Mouse (Mus musculus) lung, embryonic 15.5 days (tissue): ENCODE data around the gene Slc10a1. TPM values are rescaled to one million over a fixed set of nuclear protein-coding genes. Genes with fewer than 3 reads are reported as not detected.

ENCODE experiments used
- ATAC-seq: fragments of 200-750 bp; cut with Nextera tagmentation; 2 replicates; pipeline ENCODE4 v1.8.0; 2017; ENCODE audit warnings: moderate number of reproducible peaks, borderline replicate concordance; ENCODE audit not compliant: low FRiP score, low TSS enrichment; ENCODE audit errors: extremely low read depth
- H3K27ac ChIP-seq: fragments of 300-500 bp; sonication (generic); 2 replicates; pipeline ENCODE4 v1.5.1; 2015; ENCODE audit warnings: moderate library complexity, mild to moderate bottlenecking, inconsistent platforms
- H3K27me3 ChIP-seq: fragments of 300-500 bp; sonication (generic); 2 replicates; pipeline ENCODE4 v1.6.1; 2015; ENCODE audit warnings: inconsistent platforms
- H3K36me3 ChIP-seq: fragments of 300-500 bp; sonication (generic); 2 replicates; pipeline ENCODE4 v1.6.1; 2015; ENCODE audit warnings: inconsistent platforms
- H3K4me1 ChIP-seq: fragments of 300-500 bp; sonication (generic); 2 replicates; pipeline ENCODE4 v1.6.1; 2015; ENCODE audit warnings: inconsistent platforms
- H3K4me2 ChIP-seq: fragments of 300-500 bp; sonication (generic); 2 replicates; pipeline ENCODE4 v1.6.1; 2015; ENCODE audit warnings: inconsistent platforms, mild to moderate bottlenecking, moderate library complexity
- H3K4me3 ChIP-seq: fragments of 300-500 bp; sonication (generic); 2 replicates; pipeline ENCODE4 v1.5.1; 2015; ENCODE audit warnings: mild to moderate bottlenecking, inconsistent platforms
- H3K9ac ChIP-seq: fragments of 300-500 bp; sonication (generic); 2 replicates; pipeline ENCODE4 v1.6.1; 2015; ENCODE audit warnings: inconsistent platforms
- H3K9me3 ChIP-seq: fragments of 300-500 bp; sonication (generic); 2 replicates; pipeline ENCODE4 v1.6.1; 2016; ENCODE audit warnings: inconsistent platforms
- WGBS: fragments of 180-500 bp; shearing (Covaris S2); methylation state at CpG from one replicate; pipeline ENCODE4 v1.1.7; 2015; 5-methylcytosine and 5-hydroxymethylcytosine counted together
- polyA plus RNA-seq: library from polyadenylated mRNA; unstranded; fragments of >200 nt; fragmentation: Nextera tagmentation; extraction: Ambion mirVana; gene quantifications from 2 replicates; pipeline ENCODE4 v1.2.1, GENCODE M21; 2015

The Slc10a1 gene
- polyA plus RNA-seq, 1 experiment from 2014 or later, result 1.1 TPM

GRCm38 (mm10) chr12:80941886-80942285 lies 26.6 kb downstream of the Slc10a1 start:
- 88% methylated on average over 3 of the region's 3 CpGs for WGBS
- H3K4me3 ChIP-seq, result no peak overlapping the region
- no peak for ATAC-seq
- H3K9ac ChIP-seq, result no peak overlapping the region
- H3K9me3 ChIP-seq, result no peaks in the 10 kb centered on the region
- no peak overlapping the region for H3K27ac ChIP-seq
- peaks cover 16% of the 10 kb centered on the region for H3K4me1 ChIP-seq
- peaks cover 6% of the 10 kb centered on the region for H3K36me3 ChIP-seq
- no peak overlapping the region for H3K4me2 ChIP-seq
- H3K27me3 ChIP-seq, result no peaks in the 10 kb centered on the region

GRCm38 (mm10) chr12:80939165-80939564 lies 29.3 kb downstream of the Slc10a1 start:
- no peak overlapping the region for H3K9ac ChIP-seq
- peak overlapping the region; percentile 39 for H3K27ac ChIP-seq
- no peak overlapping the region for H3K4me2 ChIP-seq
- no peaks in the 10 kb centered on the region for H3K36me3 ChIP-seq
- ATAC-seq, result no peak
- H3K4me1 ChIP-seq, result peaks cover 11% of the 10 kb centered on the region
- no peak overlapping the region for H3K4me3 ChIP-seq
- no peaks in the 10 kb centered on the region for H3K9me3 ChIP-seq
- H3K27me3 ChIP-seq, result no peaks in the 10 kb centered on the region
- 76% methylated on average over 4 of the region's 4 CpGs for WGBS

GRCm38 (mm10) chr12:80938642-80939041 lies 29.9 kb downstream of the Slc10a1 start:
- Histone ChIP-seq H3K4me1 (peaks cover 11% of the 10 kb centered on the region), H3K27ac (peak overlapping the region; percentile 39), H3K4me2 (no peak overlapping the region), H3K9me3 (no peaks in the 10 kb centered on the region), H3K4me3 (no peak overlapping the region), H3K36me3 (no peaks in the 10 kb centered on the region), H3K9ac (no peak overlapping the region), H3K27me3 (no peaks in the 10 kb centered on the region)
- WGBS, result 24% methylated on average over 5 of the region's 5 CpGs
- no peak for ATAC-seq

DNA sequence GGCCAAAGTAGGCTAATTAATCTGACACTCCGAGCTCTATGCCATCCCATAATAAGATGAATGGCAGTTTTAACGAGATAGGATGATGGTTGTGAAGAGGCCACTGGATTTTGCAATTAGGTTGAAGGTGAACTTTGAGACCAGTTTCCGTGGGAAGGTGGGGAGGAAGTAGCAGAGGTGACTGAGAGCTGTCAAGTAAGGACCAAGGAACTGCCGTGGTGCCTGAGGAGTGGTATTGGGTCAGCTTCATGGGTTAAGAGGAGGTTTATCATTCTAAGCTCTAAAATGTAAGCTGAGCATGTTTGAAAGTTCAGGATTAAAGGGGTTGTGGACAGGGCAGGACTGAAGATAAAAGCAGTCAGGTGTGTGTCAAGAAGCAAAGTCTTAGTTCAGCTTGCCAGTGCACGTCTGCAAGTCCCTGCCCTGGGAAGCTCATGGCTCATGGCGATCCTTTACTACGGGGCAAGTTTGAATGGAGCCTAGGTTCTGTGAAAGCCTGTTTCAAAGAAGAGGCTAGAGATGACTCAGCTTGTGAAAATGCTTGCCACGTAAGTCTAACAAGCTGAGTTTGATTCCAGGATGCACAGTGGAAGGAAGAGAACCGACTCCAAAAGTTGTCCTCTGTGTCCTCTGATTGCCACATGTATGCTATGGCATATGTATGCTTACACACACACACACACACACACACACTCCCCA lies 31.0 kb downstream of the Slc10a1 start:
- no peak overlapping the region for H3K9ac ChIP-seq
- peaks cover 11% of the 10 kb centered on the region for H3K4me1 ChIP-seq
- H3K27ac ChIP-seq, result no peak overlapping the region
- H3K27me3 ChIP-seq, result no peaks in the 10 kb centered on the region
- no peak overlapping the region for H3K4me2 ChIP-seq
- H3K4me3 ChIP-seq, result no peak overlapping the region
- H3K9me3 ChIP-seq, result no peaks in the 10 kb centered on the region
- H3K36me3 ChIP-seq, result no peaks in the 10 kb centered on the region
- no peak for ATAC-seq
- WGBS, result 69% methylated on average over 9 of the region's 9 CpGs

DNA sequence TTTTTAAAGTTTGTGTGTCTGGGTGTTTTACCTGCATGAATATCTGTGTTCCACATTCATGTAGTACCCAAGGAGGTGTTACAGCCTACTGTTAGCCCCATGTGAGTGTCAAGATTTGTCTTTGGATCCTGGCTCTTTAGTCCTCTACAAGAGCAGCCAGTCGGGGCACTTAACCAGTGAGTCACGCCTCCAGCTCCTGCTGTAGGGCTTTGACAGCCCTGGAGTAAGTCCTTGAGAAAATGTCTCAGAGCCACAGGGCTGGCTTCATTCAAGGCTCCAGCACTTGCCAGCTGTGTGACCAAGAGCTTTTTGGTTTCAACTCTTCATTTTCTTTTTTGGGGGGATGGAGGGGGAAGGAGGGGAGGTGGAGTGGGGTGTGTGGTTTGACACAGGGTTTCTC lies 31.8 kb downstream of the Slc10a1 start:
- Histone ChIP-seq H3K9ac (no peak overlapping the region), H3K4me3 (no peak overlapping the region), H3K27ac (no peak overlapping the region), H3K4me2 (no peak overlapping the region), H3K4me1 (peaks cover 11% of the 10 kb centered on the region), H3K27me3 (no peaks in the 10 kb centered on the region), H3K9me3 (no peaks in the 10 kb centered on the region), H3K36me3 (no peaks in the 10 kb centered on the region)
- 42% methylated on average over 2 of the region's 2 CpGs for WGBS
- ATAC-seq, result peak; percentile 31

DNA sequence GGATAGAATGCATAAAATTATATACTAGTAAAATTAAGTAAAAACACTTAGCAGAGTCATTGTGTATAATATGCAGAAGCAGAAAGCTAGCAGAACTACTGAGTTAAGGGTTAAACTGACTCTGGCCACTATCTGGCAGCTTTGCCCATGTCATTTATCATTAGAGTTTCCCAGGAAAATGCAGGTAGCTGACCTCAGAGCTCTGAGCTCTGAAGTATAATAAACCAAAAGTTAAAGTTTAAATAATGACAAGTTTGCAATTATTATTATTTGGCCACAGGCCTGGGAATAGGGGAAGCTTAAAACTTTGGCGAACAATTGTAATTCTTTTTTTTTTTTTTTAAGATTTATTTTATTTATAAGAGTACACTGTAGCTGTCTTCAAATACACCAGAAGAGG lies 35.6 kb downstream of the Slc10a1 start:
- no peaks in the 10 kb centered on the region for H3K27me3 ChIP-seq
- H3K9me3 ChIP-seq, result no peaks in the 10 kb centered on the region
- H3K4me3 ChIP-seq, result no peak overlapping the region
- no peak overlapping the region for H3K9ac ChIP-seq
- no peak overlapping the region for H3K27ac ChIP-seq
- no peaks in the 10 kb centered on the region for H3K36me3 ChIP-seq
- WGBS, result 81% methylated on average over 1 of the region's 1 CpGs
- H3K4me1 ChIP-seq, result peaks cover 5% of the 10 kb centered on the region; the same call in 1 of the 2 replicates
- H3K4me2 ChIP-seq, result no peak overlapping the region
- ATAC-seq, result no peak

- no peak overlapping the region for H3K9ac ChIP-seq
- H3K4me3 ChIP-seq, result no peak overlapping the region
- H3K4me2 ChIP-seq, result no peak overlapping the region
- no peaks in the 10 kb centered on the region for H3K4me1 ChIP-seq
- no peak for ATAC-seq
- 78% methylated on average over 3 of the region's 3 CpGs for WGBS
- no peak overlapping the region for H3K27ac ChIP-seq
- no peaks in the 10 kb centered on the region for H3K27me3 ChIP-seq
- H3K9me3 ChIP-seq, result no peaks in the 10 kb centered on the region
- H3K36me3 ChIP-seq, result no peaks in the 10 kb centered on the region
These were observed 36.9 kb downstream of the Slc10a1 start for GRCm38 (mm10) chr12:80931402-80932140.

DNA sequence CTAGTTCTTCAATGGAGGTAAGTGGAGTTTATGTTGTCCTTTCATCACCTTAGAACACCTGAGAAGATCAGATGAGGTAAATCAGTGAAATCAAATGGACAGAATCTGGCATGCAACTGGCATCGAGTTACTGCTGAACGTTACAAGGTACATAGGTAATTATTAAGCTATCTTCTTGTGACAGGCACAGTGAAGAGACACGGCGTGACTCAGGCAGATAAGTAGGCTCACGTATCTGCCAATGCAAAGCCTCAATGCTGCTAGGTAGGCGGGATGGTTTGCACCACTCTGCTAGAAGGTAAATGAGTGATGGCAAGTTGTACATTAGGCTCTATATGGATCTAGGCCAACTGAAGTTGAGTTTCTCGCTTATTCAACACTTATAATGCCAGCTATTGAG lies 38.4 kb downstream of the Slc10a1 start:
- Histone ChIP-seq H3K27me3 (no peaks in the 10 kb centered on the region), H3K4me3 (no peak overlapping the region), H3K36me3 (no peaks in the 10 kb centered on the region), H3K27ac (no peak overlapping the region), H3K4me1 (no peaks in the 10 kb centered on the region), H3K9ac (no peak overlapping the region), H3K9me3 (no peaks in the 10 kb centered on the region), H3K4me2 (no peak overlapping the region)
- 68% methylated on average over 7 of the region's 7 CpGs for WGBS
- ATAC-seq, result no peak

DNA sequence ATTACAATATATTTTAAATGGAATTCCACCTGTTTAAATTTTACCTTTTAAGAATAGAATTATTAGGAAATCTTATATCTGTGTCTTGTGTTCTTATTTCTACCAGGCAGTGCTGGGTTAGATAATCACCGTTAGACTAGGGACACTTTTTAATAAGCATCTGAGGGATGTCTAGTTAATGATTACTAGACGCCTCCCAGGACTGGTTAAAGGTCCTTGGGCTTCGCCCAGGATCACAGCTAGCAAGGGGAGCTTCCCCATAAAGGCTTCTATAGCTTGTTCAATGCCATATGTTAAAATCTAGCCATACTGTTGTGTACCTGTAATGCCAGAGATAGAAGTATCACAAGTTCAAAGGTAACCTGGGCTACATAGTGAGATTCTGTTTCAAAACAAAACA lies 39.6 kb downstream of the Slc10a1 start:
- no peaks in the 10 kb centered on the region for H3K9me3 ChIP-seq
- no peak overlapping the region for H3K4me2 ChIP-seq
- no peak overlapping the region for H3K4me3 ChIP-seq
- peaks cover 5% of the 10 kb centered on the region for H3K4me1 ChIP-seq
- H3K9ac ChIP-seq, result no peak overlapping the region
- WGBS, result 58% methylated on average over 3 of the region's 3 CpGs
- no peak overlapping the region for H3K27ac ChIP-seq
- no peaks in the 10 kb centered on the region for H3K27me3 ChIP-seq
- no peaks in the 10 kb centered on the region for H3K36me3 ChIP-seq
- ATAC-seq, result no peak

DNA sequence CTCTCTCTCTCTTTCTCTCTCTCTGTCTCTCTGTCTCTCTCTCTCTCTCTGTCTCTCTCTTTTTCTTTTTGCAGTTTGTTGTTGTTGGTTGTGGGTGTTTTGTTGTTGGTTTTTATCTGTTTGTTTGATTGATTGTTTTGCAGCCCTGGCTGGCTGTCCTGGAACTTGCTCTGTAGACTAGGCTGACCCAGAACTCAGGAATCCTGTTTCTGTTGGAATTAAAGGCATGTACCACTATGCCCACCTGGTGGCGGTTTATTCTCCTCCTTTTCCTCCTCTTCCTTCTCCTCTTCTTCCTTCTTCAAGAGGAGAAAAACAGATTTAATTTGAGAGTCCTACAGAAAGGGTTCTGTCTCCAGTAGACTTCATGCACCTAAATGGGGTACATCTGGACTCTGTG lies 41.0 kb downstream of the Slc10a1 start:
- no peaks in the 10 kb centered on the region for H3K27me3 ChIP-seq
- H3K9me3 ChIP-seq, result no peaks in the 10 kb centered on the region
- H3K4me3 ChIP-seq, result no peak overlapping the region
- WGBS, result 82% methylated on average over 1 of the region's 1 CpGs
- no peak for ATAC-seq
- peaks cover 14% of the 10 kb centered on the region for H3K4me1 ChIP-seq
- no peak overlapping the region for H3K27ac ChIP-seq
- no peaks in the 10 kb centered on the region for H3K36me3 ChIP-seq
- H3K4me2 ChIP-seq, result no peak overlapping the region
- H3K9ac ChIP-seq, result no peak overlapping the region

DNA sequence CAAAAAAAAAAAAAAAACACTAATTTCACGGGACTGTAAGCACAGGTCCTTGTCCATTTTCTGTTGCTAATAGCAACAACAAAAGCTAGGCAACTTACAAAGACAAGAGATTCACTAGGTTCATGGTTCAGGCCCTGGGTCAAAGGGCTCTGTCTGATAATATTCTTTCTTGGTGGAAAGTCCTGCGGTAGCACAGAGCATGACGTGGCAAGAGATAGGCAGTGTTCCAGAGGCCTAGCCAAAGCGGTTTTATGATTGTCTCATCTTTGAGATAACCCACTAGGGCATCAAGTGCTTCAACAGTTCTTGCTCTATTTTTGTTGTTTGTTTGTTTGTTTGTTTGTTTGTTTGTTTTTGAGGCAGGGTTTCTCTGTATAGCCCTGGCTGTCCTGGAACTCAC lies 42.0 kb downstream of the Slc10a1 start:
- H3K36me3 ChIP-seq, result no peaks in the 10 kb centered on the region
- WGBS, result 84% methylated on average over 4 of the region's 4 CpGs
- no peak overlapping the region for H3K4me2 ChIP-seq
- no peak for ATAC-seq
- no peaks in the 10 kb centered on the region for H3K27me3 ChIP-seq
- no peaks in the 10 kb centered on the region for H3K9me3 ChIP-seq
- H3K27ac ChIP-seq, result no peak overlapping the region
- no peak overlapping the region for H3K4me3 ChIP-seq
- peaks cover 14% of the 10 kb centered on the region for H3K4me1 ChIP-seq
- no peak overlapping the region for H3K9ac ChIP-seq

- Histone ChIP-seq H3K4me1 (peaks cover 14% of the 10 kb centered on the region), H3K27ac (no peak overlapping the region), H3K9me3 (no peaks in the 10 kb centered on the region), H3K4me3 (no peak overlapping the region), H3K27me3 (no peaks in the 10 kb centered on the region), H3K9ac (no peak overlapping the region), H3K36me3 (no peaks in the 10 kb centered on the region), H3K4me2 (no peak overlapping the region)
- ATAC-seq, result no peak
- 42% methylated on average over 7 of the region's 7 CpGs for WGBS
These were observed 42.6 kb downstream of the Slc10a1 start for GRCm38 (mm10) chr12:80925919-80926318.
